8 mouse cellular contexts compared by ENCODE assay signal in the genomic region with DNA sequence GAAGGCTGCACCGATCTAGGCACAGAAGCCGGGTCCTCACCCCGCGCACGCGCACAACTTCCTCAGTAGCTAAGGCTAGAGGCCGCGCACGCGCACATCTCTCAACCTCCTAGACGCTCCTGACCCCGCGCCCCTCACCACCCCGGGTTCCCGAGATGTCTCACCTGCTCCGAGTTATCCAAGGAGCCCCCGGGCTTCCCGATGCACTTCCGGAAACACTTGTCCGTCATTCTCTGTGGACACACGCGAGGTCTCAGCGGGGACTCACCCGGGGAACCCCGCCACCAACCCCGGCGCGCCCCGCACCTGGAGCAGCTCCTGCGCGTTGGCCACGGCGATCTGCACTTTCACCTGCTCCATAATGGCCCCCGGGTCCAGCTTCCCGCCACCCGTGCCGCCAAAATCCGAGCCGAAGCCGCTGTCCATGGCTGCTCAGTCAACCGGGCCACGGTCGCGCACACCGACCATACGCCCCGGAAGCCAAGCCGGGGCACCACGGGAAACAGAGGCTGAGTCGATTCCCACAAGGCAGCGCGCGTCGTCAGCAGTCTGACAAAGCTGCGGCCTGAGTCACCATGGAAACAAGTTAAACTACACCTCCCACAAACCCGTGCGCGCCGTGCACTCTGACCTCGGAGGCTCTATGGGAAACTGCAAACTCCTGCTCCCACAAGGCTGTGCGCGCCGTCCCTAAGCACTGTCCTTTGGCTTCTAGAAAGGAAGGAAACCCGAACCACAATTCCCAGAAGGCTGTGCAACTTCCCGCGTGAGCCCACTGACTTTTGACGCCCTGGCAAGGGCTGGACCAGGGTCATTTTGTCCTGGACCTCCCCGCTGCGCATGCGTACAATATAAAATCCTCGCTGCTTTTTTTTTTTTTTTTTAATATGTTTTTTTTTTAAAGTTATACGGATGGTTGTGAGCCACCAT. TPM values are rescaled to one million over a fixed set of nuclear protein-coding genes. Genes with fewer than 3 reads are reported as not detected.
DNase-seq lines count a peak whose midpoint lies in the region; ATAC-seq lines count a peak whose summit lies in the region.

A gene (minus strand): TSS at position 652 of the 930 bp plus-strand sequence.

- under 1% methylated on average over 72 of the region's 72 CpGs for WGBS in forebrain, embryonic 14.5 days
- WGBS in neural tube, embryonic 15.5 days = under 1% methylated on average over 72 of the region's 72 CpGs

- H3K4me2 ChIP-seq in forebrain, embryonic 14.5 days (ENCODE audit: low read length) = peak within 1 kb of the TSS; percentile 96
- H3K4me2 ChIP-seq in neural tube, embryonic 15.5 days = peak within 1 kb of the TSS; percentile 95

- no peaks in the 10 kb centered on the region for H3K9me3 ChIP-seq in forebrain, embryonic 14.5 days (replicated peaks; ENCODE audit: control insufficient read depth, low read length)
- no peaks in the 10 kb centered on the region for H3K9me3 ChIP-seq in neural tube, embryonic 15.5 days (replicated peaks)

- peak within 1 kb of the TSS; percentile 76 for H3K27ac ChIP-seq in forebrain, embryonic 14.5 days (ENCODE audit: low read depth, low read length)
- H3K27ac ChIP-seq in neural tube, embryonic 15.5 days (replicated peaks) = peak within 1 kb of the TSS; percentile 95

- H3K9ac ChIP-seq in forebrain, embryonic 14.5 days (ENCODE audit: low read length) = peak within 1 kb of the TSS; percentile 82
- H3K9ac ChIP-seq in neural tube, embryonic 15.5 days (replicated peaks) = peak within 1 kb of the TSS; percentile 93

- peak within 1 kb of the TSS; percentile 92 for H3K4me3 ChIP-seq in forebrain, embryonic 14.5 days (ENCODE audit: low read depth, low read length)
- peak within 1 kb of the TSS; percentile 95 for H3K4me3 ChIP-seq in neural tube, embryonic 15.5 days (replicated peaks)

- intact Hi-C loops in heart, postnatal 14 days (cut with DNase I) = no loop called here

- peak; percentile 95 for ATAC-seq in forebrain, embryonic 14.5 days
- ATAC-seq in neural tube, embryonic 15.5 days (ENCODE audit: low FRiP score) = peak; percentile 94

- H3K27me3 ChIP-seq in forebrain, embryonic 14.5 days (replicated peaks; ENCODE audit: control insufficient read depth, insufficient read depth, low read length) = no peaks in the 10 kb centered on the region
- H3K27me3 ChIP-seq in neural tube, embryonic 15.5 days (replicated peaks) = no peaks in the 10 kb centered on the region

- peaks cover 59% of the 10 kb centered on the region for H3K36me3 ChIP-seq in forebrain, embryonic 14.5 days (ENCODE audit: control insufficient read depth, insufficient read depth, low read length)
- peaks cover 42% of the 10 kb centered on the region for H3K36me3 ChIP-seq in neural tube, embryonic 15.5 days

- peaks cover 7% of the 10 kb centered on the region for H3K4me1 ChIP-seq in forebrain, embryonic 14.5 days (ENCODE audit: control insufficient read depth, insufficient read depth, low read length)
- H3K4me1 ChIP-seq in neural tube, embryonic 15.5 days = peaks cover 31% of the 10 kb centered on the region

- peak; percentile 100 for DNase-seq in ES-CJ7 (ENCODE audit: low read depth, low spot score)
- peak; percentile 97 for DNase-seq in cerebellum, adult 11 months
- peak; percentile 100 for DNase-seq in forebrain, embryonic 14.5 days (ENCODE audit: low spot score)
- peak; percentile 95 for DNase-seq in heart, postnatal 14 days
- DNase-seq in layer of hippocampus, adult 11-12 months (ENCODE audit: low spot score) = peak; percentile 99
- peak; percentile 99 to 100 for DNase-seq in lung, adult 18-20 months
- DNase-seq in testis, postnatal 14 days (ENCODE audit: low spot score) = peak; percentile 98

RNA-seq across cellular contexts. Expression of the gene that starts here (rescaled TPM):
- polyA plus RNA-seq in forebrain, embryonic 14.5 days (2014; fragmentation: Nextera tagmentation; extraction: Ambion mirVana) = 355 and 398 TPM in 2 replicates
- total RNA-seq in heart, postnatal 14 days (2021) = 100 to 1,000 TPM; 145 to 161 TPM
- 333 and 359 TPM in 2 replicates for polyA plus RNA-seq in neural tube, embryonic 15.5 days (2015; fragmentation: Nextera tagmentation; extraction: Ambion mirVana)

Comparison
In these comparisons a context has a peak if more than half of its experiments do, and no peak if none do; other contexts are left out.
1. Peak in every context shown above with its lines: DNase-seq, ATAC-seq, H3K4me3 ChIP-seq and H3K27ac ChIP-seq.